Mouse (Mus musculus): ENCODE results near the gene Alox15.

- TF ChIP-seq FLI1 (IDR thresholded peaks at IDR 0.05; ENCODE audit: low read length) (no peak), GATA1 (IDR thresholded peaks at IDR 0.05; ENCODE audit: borderline replicate concordance, low read length) (no peak)
Measured at GRCm38 (mm10) chr11:70376054-70376453, 24.2 kb upstream of the Alox15 start.

Data from megakaryocyte, embryonic 14.5 days (primary cell).